Mouse (Mus musculus): Measurements from ENCODE around the gene Mtch1. TPM values are rescaled to one million over a fixed set of nuclear protein-coding genes. Genes with fewer than 3 reads are reported as not detected.

Mtch1 gene
- polyA plus RNA-seq, 1 experiment, result 10.3 TPM

DNA sequence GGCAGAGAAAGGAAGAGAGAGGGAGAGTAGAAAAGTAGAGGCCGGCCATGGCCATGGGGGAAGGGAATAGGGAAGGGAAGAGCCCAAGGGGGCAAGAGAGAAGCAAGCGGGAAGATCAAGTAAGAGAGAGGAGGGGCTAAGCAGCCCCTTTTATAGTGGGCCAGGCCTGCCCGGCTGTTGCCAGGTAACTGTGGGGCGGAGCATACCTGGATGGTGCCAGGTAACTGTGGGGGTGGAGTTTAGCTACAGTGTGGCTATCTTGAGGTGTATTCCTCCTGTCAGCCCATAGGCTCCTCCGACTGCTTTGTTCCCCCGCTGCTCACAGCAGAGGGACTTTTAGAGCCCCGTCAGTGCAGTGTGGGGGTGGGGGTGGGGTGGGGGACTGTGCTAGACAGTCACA, 21.0 kb upstream of the Mtch1 start:
- no peaks in the 10 kb centered on the region for H3K27me3 ChIP-seq (ENCODE audit: control insufficient read depth)
- no peak for TF ChIP-seq GATA1 (IDR thresholded peaks at IDR 0.05; ENCODE audit: low read length)
- no peak for TF ChIP-seq TAL1 (IDR thresholded peaks at IDR 0.05; ENCODE audit: low read length)
- no peaks in the 10 kb centered on the region for H3K9me3 ChIP-seq (ENCODE audit: control insufficient read depth, low read length)
- no peak overlapping the region for H3K4me3 ChIP-seq (replicated peaks)
- H3K36me3 ChIP-seq (ENCODE audit: control insufficient read depth), result no peaks in the 10 kb centered on the region
- H3K4me1 ChIP-seq (ENCODE audit: control insufficient read depth), result peaks cover 7% of the 10 kb centered on the region

DNA sequence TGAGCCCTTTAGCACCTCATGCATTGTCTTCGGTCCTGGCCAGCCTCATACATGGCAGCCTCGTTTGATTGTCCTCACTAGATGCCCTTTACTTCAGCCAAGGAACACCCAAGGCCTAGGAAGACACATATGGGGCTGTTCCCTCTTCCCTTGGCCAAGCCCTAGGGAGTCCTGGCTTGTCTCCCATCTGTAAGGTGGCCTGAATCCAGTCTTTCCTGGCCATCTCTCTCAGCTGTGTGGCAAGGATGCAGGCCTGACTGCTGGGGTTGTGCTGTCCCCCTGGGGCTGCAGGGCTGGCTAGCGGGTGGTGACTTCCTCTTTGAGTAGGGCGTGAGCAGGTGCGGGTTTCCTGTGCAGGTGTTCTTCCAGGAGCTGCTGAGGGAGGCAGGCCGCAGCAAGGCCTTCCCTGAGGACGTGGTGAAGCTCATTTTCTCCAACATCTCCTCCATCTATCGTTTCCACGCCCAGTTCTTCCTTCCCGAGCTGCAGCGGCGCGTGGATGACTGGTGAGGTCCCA, 17.4 kb upstream of the Mtch1 start:
- H3K9me3 ChIP-seq (ENCODE audit: control insufficient read depth, low read length), result no peaks in the 10 kb centered on the region
- TF ChIP-seq TAL1 (IDR thresholded peaks at IDR 0.05; ENCODE audit: low read length) (no peak), GATA1 (IDR thresholded peaks at IDR 0.05; ENCODE audit: low read length) (no peak)
- no peak overlapping the region for H3K4me3 ChIP-seq (replicated peaks)
- H3K27me3 ChIP-seq (ENCODE audit: control insufficient read depth), result no peaks in the 10 kb centered on the region
- H3K36me3 ChIP-seq (ENCODE audit: control insufficient read depth), result no peaks in the 10 kb centered on the region
- no peaks in the 10 kb centered on the region; the same call in 1 of the 2 replicates for H3K4me1 ChIP-seq (ENCODE audit: control insufficient read depth)

DNA sequence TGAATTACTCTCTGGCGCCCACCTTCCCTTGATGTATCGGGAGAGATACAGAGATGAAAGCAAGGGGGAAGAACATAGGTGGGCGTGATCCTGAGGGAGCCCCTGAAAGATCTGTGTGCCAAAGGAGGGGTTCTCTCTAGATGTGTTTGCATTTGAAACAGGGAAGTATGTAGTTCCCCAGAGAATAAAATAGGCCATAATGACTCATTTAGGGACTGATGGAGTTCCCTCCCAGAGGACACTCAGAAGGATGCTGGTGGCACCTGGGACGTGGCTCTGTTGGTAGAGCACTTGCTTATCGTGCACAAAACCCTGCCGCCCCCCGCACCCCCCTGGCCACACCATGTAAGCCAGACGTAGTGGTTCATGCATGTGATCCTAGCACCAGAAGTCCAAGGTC, 15.4 kb upstream of the Mtch1 start:
- no peaks in the 10 kb centered on the region for H3K9me3 ChIP-seq (ENCODE audit: control insufficient read depth, low read length)
- H3K27me3 ChIP-seq (ENCODE audit: control insufficient read depth), result no peaks in the 10 kb centered on the region
- H3K4me1 ChIP-seq (ENCODE audit: control insufficient read depth), result no peaks in the 10 kb centered on the region; the same call in 1 of the 2 replicates
- TF ChIP-seq TAL1 (IDR thresholded peaks at IDR 0.05; ENCODE audit: low read length), result no peak
- TF ChIP-seq GATA1 (IDR thresholded peaks at IDR 0.05; ENCODE audit: low read length), result no peak
- H3K4me3 ChIP-seq (replicated peaks), result no peak overlapping the region
- H3K36me3 ChIP-seq (ENCODE audit: control insufficient read depth), result no peaks in the 10 kb centered on the region

DNA sequence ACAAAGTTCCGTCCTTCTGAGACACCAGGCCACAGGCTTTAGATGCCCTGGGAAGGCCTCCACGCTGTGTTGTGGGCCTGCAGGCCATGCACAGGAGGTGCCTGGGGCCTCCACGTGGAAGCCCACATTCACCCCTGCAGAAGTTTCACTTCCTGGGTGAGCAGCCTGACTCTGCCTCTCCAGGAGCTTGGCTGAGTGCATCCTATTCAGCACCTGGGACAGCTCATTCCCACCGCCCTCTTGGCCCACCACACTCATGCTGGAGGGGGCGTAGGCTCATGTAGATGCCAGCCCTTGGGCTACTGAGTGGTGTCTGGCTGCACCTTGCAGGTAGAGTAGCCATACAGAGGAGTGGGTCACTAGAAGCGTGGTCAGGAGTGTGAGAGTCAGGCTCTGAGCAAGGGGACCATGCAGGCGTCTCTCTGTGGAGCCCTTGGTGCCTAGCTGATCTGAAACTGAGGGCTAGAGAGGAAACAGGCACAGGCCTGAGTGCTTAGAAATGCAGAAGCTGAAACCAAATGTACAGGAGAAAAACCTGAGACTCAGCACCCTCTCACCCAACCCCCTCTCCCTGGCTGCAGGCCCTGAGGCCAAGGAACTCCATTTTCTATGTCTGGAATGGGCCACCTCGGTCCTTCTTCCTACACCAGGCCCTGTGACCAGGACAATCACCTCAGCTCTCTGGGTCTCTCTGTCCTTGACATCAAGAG, 14.4 kb upstream of the Mtch1 start:
- no peaks in the 10 kb centered on the region for H3K9me3 ChIP-seq (ENCODE audit: control insufficient read depth, low read length)
- no peak for TF ChIP-seq GATA1 (IDR thresholded peaks at IDR 0.05; ENCODE audit: low read length)
- no peak for TF ChIP-seq TAL1 (IDR thresholded peaks at IDR 0.05; ENCODE audit: low read length)
- H3K36me3 ChIP-seq (ENCODE audit: control insufficient read depth), result no peaks in the 10 kb centered on the region
- no peak overlapping the region for H3K4me3 ChIP-seq (replicated peaks)
- H3K27me3 ChIP-seq (ENCODE audit: control insufficient read depth), result no peaks in the 10 kb centered on the region
- H3K4me1 ChIP-seq (ENCODE audit: control insufficient read depth), result no peaks in the 10 kb centered on the region; the same call in 1 of the 2 replicates

DNA sequence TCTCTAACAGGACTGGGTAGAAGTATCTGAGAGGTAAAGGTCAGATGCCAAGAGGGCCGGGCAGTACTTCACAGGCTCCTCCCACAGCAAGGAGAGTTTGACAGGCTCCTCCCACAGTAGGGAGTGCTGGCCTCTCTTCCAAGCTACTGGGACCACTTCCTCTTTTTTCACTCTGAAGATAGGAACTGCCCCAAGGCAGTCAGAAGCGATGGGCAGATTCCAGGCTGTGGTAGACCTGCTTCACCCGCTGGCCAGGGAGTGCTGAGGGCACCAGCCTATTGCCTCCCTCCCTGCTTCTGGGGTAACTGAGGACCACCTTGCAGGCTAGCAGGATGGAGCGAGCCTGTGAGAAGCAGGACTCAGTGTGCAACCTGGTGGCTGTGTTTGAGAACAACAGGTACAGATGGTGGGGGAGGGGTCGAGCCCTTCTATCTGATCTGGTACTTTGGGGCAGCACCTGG, 13.1 kb upstream of the Mtch1 start, which contains the start of gene Fgd2:
TSS of gene Fgd2 (plus strand) at position 154 of the 461 bp plus-strand sequence.
- H3K36me3 ChIP-seq (ENCODE audit: control insufficient read depth), result no peaks in the 10 kb centered on the region
- TF ChIP-seq TAL1 (IDR thresholded peaks at IDR 0.05; ENCODE audit: low read length), result no peak
- TF ChIP-seq GATA1 (IDR thresholded peaks at IDR 0.05; ENCODE audit: low read length), result no peak
- H3K4me1 ChIP-seq (ENCODE audit: control insufficient read depth), result no peaks in the 10 kb centered on the region; the same call in 1 of the 2 replicates
- peaks cover 3% of the 10 kb centered on the region; the same call in 1 of the 2 replicates for H3K27me3 ChIP-seq (ENCODE audit: control insufficient read depth)
- peak within 1 kb of the TSS; percentile 9 for H3K4me3 ChIP-seq (replicated peaks)
- no peaks in the 10 kb centered on the region for H3K9me3 ChIP-seq (ENCODE audit: control insufficient read depth, low read length)

DNA sequence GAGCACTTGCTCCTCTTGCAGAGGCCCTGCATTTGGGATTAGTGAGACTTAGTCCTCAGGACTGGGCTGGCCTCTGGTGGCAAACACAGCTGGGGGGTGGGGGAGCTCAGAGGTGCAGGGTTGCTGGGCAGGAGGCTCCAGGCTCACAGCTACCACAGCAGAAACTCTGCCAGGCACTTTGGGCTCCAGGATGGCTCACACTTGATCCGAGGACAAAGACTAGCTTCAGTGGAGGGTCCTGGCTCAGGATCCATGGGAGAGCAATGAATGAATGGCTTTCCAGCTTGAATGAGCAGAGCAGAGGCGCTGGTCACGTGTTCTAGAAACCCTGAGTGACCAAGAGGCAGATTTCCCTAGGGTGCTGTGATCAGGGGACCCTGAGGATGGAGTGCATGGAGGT, 11.2 kb upstream of the Mtch1 start:
- Histone ChIP-seq H3K4me1 (ENCODE audit: control insufficient read depth) (no peaks in the 10 kb centered on the region; the same call in 1 of the 2 replicates), H3K27me3 (ENCODE audit: control insufficient read depth) (peaks cover 3% of the 10 kb centered on the region; the same call in 1 of the 2 replicates), H3K9me3 (ENCODE audit: control insufficient read depth, low read length) (no peaks in the 10 kb centered on the region), H3K4me3 (replicated peaks) (no peak overlapping the region), H3K36me3 (ENCODE audit: control insufficient read depth) (no peaks in the 10 kb centered on the region)
- TF ChIP-seq TAL1 (IDR thresholded peaks at IDR 0.05; ENCODE audit: low read length), result no peak
- no peak for TF ChIP-seq GATA1 (IDR thresholded peaks at IDR 0.05; ENCODE audit: low read length)

DNA sequence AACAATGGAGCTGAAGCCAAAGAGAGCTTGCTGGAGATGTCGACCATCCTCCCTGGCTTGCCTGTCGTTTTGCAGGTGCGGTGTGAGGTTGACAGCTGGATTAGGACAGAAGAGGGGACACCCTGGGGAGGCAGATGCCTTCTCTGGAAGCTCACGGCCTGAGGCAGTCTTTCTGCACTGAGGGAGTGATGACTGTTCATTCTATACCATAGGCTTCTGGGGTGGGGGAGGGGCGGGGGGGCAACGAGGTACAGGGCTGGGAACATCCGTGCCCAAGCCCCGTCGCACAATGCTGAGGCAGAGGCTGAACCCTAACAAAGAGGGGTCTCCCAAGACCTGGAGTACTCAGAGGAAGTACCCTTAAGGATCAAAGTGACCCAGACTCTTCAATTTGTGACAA, 9.1 kb upstream of the Mtch1 start:
- Histone ChIP-seq H3K9me3 (ENCODE audit: control insufficient read depth, low read length) (no peaks in the 10 kb centered on the region), H3K4me1 (ENCODE audit: control insufficient read depth) (no peaks in the 10 kb centered on the region; the same call in 1 of the 2 replicates), H3K4me3 (replicated peaks) (no peak overlapping the region), H3K36me3 (ENCODE audit: control insufficient read depth) (no peaks in the 10 kb centered on the region), H3K27me3 (ENCODE audit: control insufficient read depth) (peaks cover 3% of the 10 kb centered on the region; the same call in 1 of the 2 replicates)
- TF ChIP-seq TAL1 (IDR thresholded peaks at IDR 0.05; ENCODE audit: low read length) (no peak), GATA1 (IDR thresholded peaks at IDR 0.05; ENCODE audit: low read length) (no peak)

DNA sequence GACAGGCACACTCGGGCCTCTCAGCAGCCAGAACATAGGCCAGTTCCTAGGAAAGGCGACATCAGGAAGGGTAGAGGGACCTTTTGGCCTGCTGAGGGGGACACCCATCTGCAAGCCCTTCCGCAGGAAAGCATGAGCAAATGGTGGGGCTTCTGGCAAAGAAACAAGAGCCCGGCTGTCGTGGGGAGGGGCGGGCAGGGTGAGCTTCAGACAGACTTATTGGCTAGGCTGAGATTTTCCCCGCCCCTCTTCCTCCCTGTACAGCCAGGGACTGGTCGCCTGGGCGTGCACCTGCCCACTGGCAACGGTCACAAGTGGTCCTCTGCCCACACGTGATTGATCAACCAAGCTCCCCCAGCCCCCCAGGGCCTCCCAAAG, 8.7 kb upstream of the Mtch1 start:
- no peak overlapping the region for H3K4me3 ChIP-seq (replicated peaks)
- TF ChIP-seq TAL1 (IDR thresholded peaks at IDR 0.05; ENCODE audit: low read length), result no peak
- no peak for TF ChIP-seq GATA1 (IDR thresholded peaks at IDR 0.05; ENCODE audit: low read length)

DNA sequence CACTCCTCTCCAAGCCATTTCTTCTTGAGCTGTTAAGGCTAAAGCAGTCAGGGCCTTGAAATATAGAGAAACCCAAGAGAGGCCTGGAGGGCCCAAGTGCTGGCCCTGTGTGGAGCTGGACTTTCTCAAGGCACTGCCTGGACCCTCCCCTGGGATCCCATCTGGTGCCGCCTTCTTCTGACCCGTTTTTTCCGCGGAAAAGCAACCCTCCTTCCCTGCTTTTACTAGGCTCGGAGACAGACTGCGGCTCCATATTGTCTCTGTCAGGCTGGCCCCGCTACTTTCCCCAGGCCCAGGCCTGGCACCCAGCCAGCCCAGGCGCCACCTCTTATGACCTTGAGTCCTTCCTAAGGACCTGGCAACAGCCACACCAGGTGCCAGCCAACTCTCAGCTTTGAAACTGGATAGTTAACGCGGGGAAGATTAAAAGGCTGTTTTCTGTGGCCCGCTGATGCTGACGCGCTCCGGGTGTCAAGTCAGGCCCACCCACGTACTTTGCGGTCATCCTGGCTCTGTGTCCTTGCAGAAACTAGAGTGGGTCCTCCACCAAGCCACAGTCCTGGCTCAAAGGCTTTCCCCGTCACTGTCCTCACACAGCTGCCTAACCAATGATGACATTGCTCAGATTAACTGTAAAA, 8.2 kb upstream of the Mtch1 start:
- H3K9me3 ChIP-seq (ENCODE audit: control insufficient read depth, low read length), result no peaks in the 10 kb centered on the region
- H3K27me3 ChIP-seq (ENCODE audit: control insufficient read depth), result peaks cover 3% of the 10 kb centered on the region; the same call in 1 of the 2 replicates
- H3K4me3 ChIP-seq (replicated peaks), result no peak overlapping the region
- no peaks in the 10 kb centered on the region for H3K36me3 ChIP-seq (ENCODE audit: control insufficient read depth)
- TF ChIP-seq GATA1 (IDR thresholded peaks at IDR 0.05; ENCODE audit: low read length) (no peak), TAL1 (IDR thresholded peaks at IDR 0.05; ENCODE audit: low read length) (no peak)
- no peaks in the 10 kb centered on the region; the same call in 1 of the 2 replicates for H3K4me1 ChIP-seq (ENCODE audit: control insufficient read depth)

More for the DNA sequence above, 8.7 kb upstream of the Mtch1 start:
- H3K9me3 ChIP-seq (ENCODE audit: control insufficient read depth, low read length), result no peaks in the 10 kb centered on the region
- peaks cover 3% of the 10 kb centered on the region; the same call in 1 of the 2 replicates for H3K27me3 ChIP-seq (ENCODE audit: control insufficient read depth)
- no peaks in the 10 kb centered on the region for H3K36me3 ChIP-seq (ENCODE audit: control insufficient read depth)
- no peaks in the 10 kb centered on the region; the same call in 1 of the 2 replicates for H3K4me1 ChIP-seq (ENCODE audit: control insufficient read depth)

All from erythroblast, embryonic 14.5 days (primary cell).